Mouse (Mus musculus): ENCODE results near the gene Nop58. TPM values are rescaled to one million over a fixed set of nuclear protein-coding genes. Genes with fewer than 3 reads are reported as not detected.
A peak's percentile ranks its signal among the peaks of the same experiment; 100 is the strongest.

The Nop58 gene
- polyA plus RNA-seq, 1 experiment from 2014 or later, result 158 TPM

GRCm38 (mm10) chr1:59669962-59670630, 14.7 kb upstream of the Nop58 start:
- no peaks in the 10 kb centered on the region for H3K27me3 ChIP-seq (replicated peaks)
- peaks cover 9% of the 10 kb centered on the region for H3K36me3 ChIP-seq
- H3K9ac ChIP-seq, result peak overlapping the region; percentile 99
- WGBS, result under 1% methylated on average over 39 of the region's 54 CpGs
- peak overlapping the region; percentile 95 for H3K27ac ChIP-seq (replicated peaks)
- peak overlapping the region; percentile 90 for H3K4me3 ChIP-seq
- peaks cover 24% of the 10 kb centered on the region for H3K4me1 ChIP-seq
- no peaks in the 10 kb centered on the region for H3K9me3 ChIP-seq
- ATAC-seq (ENCODE audit: extremely low read depth, insufficient number of reproducible peaks, low FRiP score, low TSS enrichment), result peak; percentile 41; the same call in 1 of the 2 replicates
- H3K4me2 ChIP-seq, result peak overlapping the region; percentile 81

- ATAC-seq (ENCODE audit: extremely low read depth, insufficient number of reproducible peaks, low FRiP score, low TSS enrichment), result peak; percentile 85
- H3K9me3 ChIP-seq, result no peaks in the 10 kb centered on the region
- WGBS, result under 1% methylated on average over 36 of the region's 36 CpGs
- H3K9ac ChIP-seq, result peak within 1 kb of the TSS; percentile 99
- peak within 1 kb of the TSS; percentile 95 for H3K27ac ChIP-seq (replicated peaks)
- peak within 1 kb of the TSS; percentile 90 for H3K4me3 ChIP-seq
- peaks cover 9% of the 10 kb centered on the region for H3K36me3 ChIP-seq
- no peaks in the 10 kb centered on the region for H3K27me3 ChIP-seq (replicated peaks)
- H3K4me2 ChIP-seq, result peak within 1 kb of the TSS; percentile 81
- peaks cover 24% of the 10 kb centered on the region for H3K4me1 ChIP-seq
These were observed 14.1 kb upstream of the Nop58 start, which contains the start of gene Sumo1 for GRCm38 (mm10) chr1:59670641-59671168. Gene Sumo1, minus strand, starts transcription at chr1:59670834.

GRCm38 (mm10) chr1:59673661-59674060, 11.1 kb upstream of the Nop58 start:
- Histone ChIP-seq H3K4me1 (peaks cover 16% of the 10 kb centered on the region), H3K4me3 (no peak overlapping the region), H3K9me3 (no peaks in the 10 kb centered on the region), H3K27me3 (replicated peaks) (no peaks in the 10 kb centered on the region), H3K27ac (replicated peaks) (no peak overlapping the region), H3K36me3 (peaks cover 9% of the 10 kb centered on the region), H3K9ac (no peak overlapping the region), H3K4me2 (no peak overlapping the region)
- WGBS, result 91% methylated on average over 2 of the region's 2 CpGs
- ATAC-seq (ENCODE audit: extremely low read depth, insufficient number of reproducible peaks, low FRiP score, low TSS enrichment), result no peak

GRCm38 (mm10) chr1:59683926-59684818, 599 bp upstream of the Nop58 start:
- Histone ChIP-seq H3K36me3 (peaks cover 5% of the 10 kb centered on the region; the same call in 1 of the 2 replicates), H3K27me3 (replicated peaks) (peaks cover 16% of the 10 kb centered on the region; the same call in 1 of the 2 replicates), H3K9ac (peak overlapping the region; percentile 80), H3K4me1 (peaks cover 29% of the 10 kb centered on the region), H3K4me3 (peak overlapping the region; percentile 91), H3K4me2 (peak overlapping the region; percentile 94), H3K27ac (replicated peaks) (peak overlapping the region; percentile 83), H3K9me3 (no peaks in the 10 kb centered on the region)
- WGBS, result 7% methylated on average over 11 of the region's 11 CpGs
- no peak for ATAC-seq (ENCODE audit: extremely low read depth, insufficient number of reproducible peaks, low FRiP score, low TSS enrichment)

- Histone ChIP-seq H3K4me3 (peak overlapping the region; percentile 25), H3K27ac (replicated peaks) (no peak overlapping the region), H3K36me3 (peaks cover 32% of the 10 kb centered on the region), H3K9me3 (no peaks in the 10 kb centered on the region), H3K4me2 (peak overlapping the region; percentile 94), H3K27me3 (replicated peaks) (peaks cover 5% of the 10 kb centered on the region; the same call in 1 of the 2 replicates), H3K4me1 (peaks cover 29% of the 10 kb centered on the region), H3K9ac (peak overlapping the region; percentile 52; the same call in 1 of the 2 replicates)
- no peak for ATAC-seq (ENCODE audit: extremely low read depth, insufficient number of reproducible peaks, low FRiP score, low TSS enrichment)
- 33% methylated on average over 1 of the region's 1 CpGs for WGBS
These were observed 2.7 kb downstream of the Nop58 start for GRCm38 (mm10) chr1:59687493-59687892.

- peaks cover 29% of the 10 kb centered on the region for H3K4me1 ChIP-seq
- H3K9me3 ChIP-seq, result no peaks in the 10 kb centered on the region
- peaks cover 59% of the 10 kb centered on the region for H3K36me3 ChIP-seq
- no peak overlapping the region for H3K27ac ChIP-seq (replicated peaks)
- H3K27me3 ChIP-seq (replicated peaks), result no peaks in the 10 kb centered on the region
- no peak for ATAC-seq (ENCODE audit: extremely low read depth, insufficient number of reproducible peaks, low FRiP score, low TSS enrichment)
- 89% methylated on average over 5 of the region's 5 CpGs for WGBS
- H3K4me3 ChIP-seq, result no peak overlapping the region
- H3K4me2 ChIP-seq, result no peak overlapping the region
- H3K9ac ChIP-seq, result no peak overlapping the region
These were observed 5.7 kb downstream of the Nop58 start for GRCm38 (mm10) chr1:59690467-59690866.

GRCm38 (mm10) chr1:59697751-59698150, 13.0 kb downstream of the Nop58 start:
- H3K27me3 ChIP-seq (replicated peaks), result no peaks in the 10 kb centered on the region
- H3K9ac ChIP-seq, result no peak overlapping the region
- H3K4me2 ChIP-seq, result no peak overlapping the region
- no peak overlapping the region for H3K4me3 ChIP-seq
- H3K27ac ChIP-seq (replicated peaks), result no peak overlapping the region
- H3K4me1 ChIP-seq, result no peaks in the 10 kb centered on the region
- 82% methylated on average over 5 of the region's 5 CpGs for whole genome bisulfite sequencing
- no peaks in the 10 kb centered on the region for H3K9me3 ChIP-seq
- H3K36me3 ChIP-seq, result peaks cover 90% of the 10 kb centered on the region
- ATAC-seq (ENCODE audit: extremely low read depth, insufficient number of reproducible peaks, low FRiP score, low TSS enrichment), result no peak

GRCm38 (mm10) chr1:59698207-59698606, 13.4 kb downstream of the Nop58 start:
- Histone ChIP-seq H3K27ac (replicated peaks) (no peak overlapping the region), H3K4me2 (no peak overlapping the region), H3K9me3 (no peaks in the 10 kb centered on the region), H3K27me3 (replicated peaks) (no peaks in the 10 kb centered on the region), H3K4me1 (no peaks in the 10 kb centered on the region), H3K9ac (no peak overlapping the region), H3K4me3 (no peak overlapping the region), H3K36me3 (peaks cover 89% of the 10 kb centered on the region)
- 91% methylated on average over 3 of the region's 3 CpGs for WGBS
- no peak for ATAC-seq (ENCODE audit: extremely low read depth, insufficient number of reproducible peaks, low FRiP score, low TSS enrichment)

- Histone ChIP-seq H3K4me3 (no peak overlapping the region), H3K27ac (replicated peaks) (no peak overlapping the region), H3K4me2 (no peak overlapping the region), H3K4me1 (no peaks in the 10 kb centered on the region), H3K27me3 (replicated peaks) (no peaks in the 10 kb centered on the region), H3K36me3 (peaks cover 87% of the 10 kb centered on the region), H3K9ac (no peak overlapping the region), H3K9me3 (no peaks in the 10 kb centered on the region)
- ATAC-seq (ENCODE audit: extremely low read depth, insufficient number of reproducible peaks, low FRiP score, low TSS enrichment), result no peak
- WGBS, result 97% methylated on average over 1 of the region's 1 CpGs
These were observed 17.0 kb downstream of the Nop58 start for GRCm38 (mm10) chr1:59701766-59702165.

- WGBS, result 33% methylated on average over 4 of the region's 4 CpGs
- Histone ChIP-seq H3K4me3 (no peak overlapping the region), H3K36me3 (peaks cover 50% of the 10 kb centered on the region), H3K4me2 (no peak overlapping the region), H3K4me1 (peaks cover 16% of the 10 kb centered on the region), H3K27ac (replicated peaks) (peak overlapping the region; percentile 70; the same call in 1 of the 2 replicates), H3K27me3 (replicated peaks) (no peaks in the 10 kb centered on the region), H3K9me3 (no peaks in the 10 kb centered on the region), H3K9ac (no peak overlapping the region)
- no peak for ATAC-seq (ENCODE audit: extremely low read depth, insufficient number of reproducible peaks, low FRiP score, low TSS enrichment)
These were observed 35.1 kb downstream of the Nop58 start for GRCm38 (mm10) chr1:59719900-59720299.

GRCm38 (mm10) chr1:59725661-59726060, 40.9 kb downstream of the Nop58 start:
- H3K4me3 ChIP-seq, result no peak overlapping the region
- H3K4me1 ChIP-seq, result peaks cover 9% of the 10 kb centered on the region
- H3K36me3 ChIP-seq, result peaks cover 11% of the 10 kb centered on the region; the same call in 1 of the 2 replicates
- ATAC-seq (ENCODE audit: extremely low read depth, insufficient number of reproducible peaks, low FRiP score, low TSS enrichment), result no peak
- H3K4me2 ChIP-seq, result 0 out of 2 replicates have a peak overlapping the region, but pooled peaks have one; percentile 26
- 0 out of 2 replicates have a peak overlapping the region, but pooled peaks have one; percentile 33 for H3K9ac ChIP-seq
- H3K9me3 ChIP-seq, result no peaks in the 10 kb centered on the region
- WGBS, result 17% methylated on average over 4 of the region's 4 CpGs
- no peaks in the 10 kb centered on the region for H3K27me3 ChIP-seq (replicated peaks)
- H3K27ac ChIP-seq (replicated peaks), result peak overlapping the region; percentile 58
